Mouse (Mus musculus) C2C12 (cell line): ENCODE data around the gene Ephb6.

Experiments
- CEBPB ChIP-seq: IDR thresholded peaks from one replicate; pipeline ENCODE4 v1.6.1; 2011; ENCODE audit warnings: low read depth, mild to moderate bottlenecking, control low read depth, moderate library complexity
- CTCF ChIP-seq: IDR thresholded peaks from one replicate; pipeline ENCODE4 v1.5.1; 2011; ENCODE audit not compliant: control insufficient read depth, insufficient read depth, insufficient read length
- MYOD1 ChIP-seq: IDR thresholded peaks from one replicate; pipeline ENCODE4 v1.6.1; 2011; ENCODE audit warnings: low read depth; ENCODE audit not compliant: control insufficient read depth, insufficient read length
- MYOG ChIP-seq: IDR thresholded peaks from one replicate; pipeline ENCODE4 v1.6.1; 2011; ENCODE audit not compliant: control insufficient read depth, insufficient read length; ENCODE audit errors: extremely low read depth
- USF1 ChIP-seq: IDR thresholded peaks from one replicate; pipeline ENCODE4 v1.6.1; 2011; ENCODE audit warnings: low read depth, mild to moderate bottlenecking, control low read depth, moderate library complexity

GRCm38 (mm10) chr6:41566965-41567364, 38.3 kb upstream of the Ephb6 start:
- TF ChIP-seq CTCF: no peak
- TF ChIP-seq MYOD1: no peak
- TF ChIP-seq USF1: no peak
- TF ChIP-seq CEBPB: no peak
- TF ChIP-seq MYOG: no peak
